Mouse (Mus musculus) embryonic facial prominence, embryonic 13.5 days (tissue): ENCODE results near the gene Tcam1. TPM values are rescaled to one million over a fixed set of nuclear protein-coding genes. Genes with fewer than 3 reads are reported as not detected.
"Not testable (repeated sequence)": the region's sequence is repeated elsewhere in the genome, so short reads cannot be mapped to it uniquely, and the experiment has no call there.

Experiments
- ATAC-seq: fragments of 200-750 bp; cut with Nextera tagmentation; 2 replicates; pipeline ENCODE4 v1.8.0; 2017; ENCODE audit warnings: low read depth; ENCODE audit not compliant: insufficient number of reproducible peaks, insufficient read depth, low FRiP score, low TSS enrichment
- H3K27ac ChIP-seq: fragments of 300-500 bp; sonication (generic); 2 replicates; pipeline ENCODE4 v1.5.1; 2015; ENCODE audit warnings: moderate library complexity, mild to moderate bottlenecking, inconsistent platforms
- H3K27me3 ChIP-seq: fragments of 300-500 bp; sonication (generic); 2 replicates; pipeline ENCODE4 v1.6.1; 2015; ENCODE audit warnings: mild to moderate bottlenecking, inconsistent platforms
- H3K36me3 ChIP-seq: fragments of 300-500 bp; sonication (generic); 2 replicates; pipeline ENCODE4 v1.6.1; 2015; ENCODE audit warnings: mild to moderate bottlenecking, inconsistent platforms
- H3K4me1 ChIP-seq: fragments of 300-500 bp; sonication (generic); 2 replicates; pipeline ENCODE4 v1.6.1; 2015; ENCODE audit warnings: inconsistent platforms
- H3K4me2 ChIP-seq: fragments of 300-500 bp; sonication (generic); 2 replicates; pipeline ENCODE4 v1.6.1; 2015; ENCODE audit warnings: moderate library complexity, mild to moderate bottlenecking, inconsistent platforms
- H3K4me3 ChIP-seq: fragments of 300-500 bp; sonication (generic); 2 replicates; pipeline ENCODE4 v1.5.1; 2015; ENCODE audit warnings: mild to moderate bottlenecking, inconsistent platforms
- H3K9ac ChIP-seq: fragments of 300-500 bp; sonication (generic); 2 replicates; pipeline ENCODE4 v1.6.1; 2015; ENCODE audit warnings: mild to moderate bottlenecking, inconsistent platforms
- H3K9me3 ChIP-seq: fragments of 300-500 bp; sonication (generic); 2 replicates; pipeline ENCODE4 v1.6.1; 2016; ENCODE audit warnings: inconsistent platforms
- WGBS: fragments of 180-500 bp; shearing (Covaris S2); methylation state at CpG from one replicate; pipeline ENCODE4 v1.1.7; 2015; ENCODE audit warnings: mixed read lengths; 5-methylcytosine and 5-hydroxymethylcytosine counted together
- polyA plus RNA-seq: library from polyadenylated mRNA; unstranded; fragments of >200 nt; fragmentation: Nextera tagmentation; extraction: Ambion mirVana; gene quantifications from 2 replicates; pipeline ENCODE4 v1.2.1, GENCODE M21; 2015

The Tcam1 gene
- polyA plus RNA-seq: 0.19 and 0.44 TPM in 2 replicates

DNA sequence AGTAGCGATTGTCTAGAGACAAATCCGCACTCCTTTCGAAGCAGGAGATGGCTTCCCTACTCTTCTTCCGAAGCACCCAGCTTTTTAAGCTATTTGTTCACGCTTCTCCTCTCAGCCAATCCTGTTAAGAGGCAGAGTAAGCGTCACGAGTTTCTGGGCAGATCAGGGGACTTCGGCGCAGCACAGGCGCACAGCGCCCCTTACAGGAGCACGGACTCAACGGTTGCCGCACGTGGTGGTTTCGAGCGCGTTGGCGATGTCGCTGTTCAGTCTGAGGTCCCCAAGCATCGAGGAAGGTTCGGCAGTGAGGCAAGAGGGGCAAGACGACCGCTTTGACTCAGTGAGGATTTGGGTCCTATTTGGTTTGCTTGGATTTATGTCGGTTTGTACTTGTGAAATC, at the start of gene Tcam1:
Tcam1 (plus strand) TSS at position 219 of the 400 bp plus-strand sequence.
- no peaks in the 10 kb centered on the region for H3K27me3 ChIP-seq
- H3K9ac ChIP-seq: 0 out of 2 replicates have a peak within 1 kb of the TSS, but pooled peaks have one; percentile 28
- no peaks in the 10 kb centered on the region for H3K9me3 ChIP-seq
- H3K36me3 ChIP-seq: no peaks in the 10 kb centered on the region
- 6% methylated on average over 25 of the region's 25 CpGs for WGBS
- peak within 1 kb of the TSS; percentile 59 for H3K4me2 ChIP-seq
- H3K27ac ChIP-seq: 0 out of 2 replicates have a peak within 1 kb of the TSS, but pooled peaks have one; percentile 12
- peaks cover 26% of the 10 kb centered on the region for H3K4me1 ChIP-seq
- no peak for ATAC-seq
- peak within 1 kb of the TSS; percentile 29 for H3K4me3 ChIP-seq

DNA sequence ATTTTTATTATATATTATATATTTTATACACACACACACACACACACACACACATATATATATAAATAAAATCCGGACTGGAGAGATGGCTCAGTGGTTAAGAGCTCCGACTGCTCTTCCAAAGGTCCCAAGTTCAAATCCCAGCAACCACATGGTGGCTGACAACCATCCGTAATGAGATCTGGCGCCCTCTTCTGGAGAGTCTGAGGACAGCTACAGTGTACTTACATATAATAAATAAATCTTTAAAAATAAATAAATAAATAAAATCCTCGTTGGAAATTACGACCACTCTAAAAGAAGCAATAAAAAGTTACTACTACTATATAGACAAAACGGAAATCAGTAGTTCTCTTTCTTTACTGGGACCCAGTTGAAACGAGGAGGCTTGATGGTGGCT, 42.5 kb upstream of the Tcam1 start:
- not testable (repeated sequence) for H3K27me3 ChIP-seq, H3K9me3 ChIP-seq, H3K27ac ChIP-seq, H3K4me2 ChIP-seq, H3K4me1 ChIP-seq, H3K9ac ChIP-seq, H3K4me3 ChIP-seq, ATAC-seq
- peaks cover 77% of the 10 kb centered on the region for H3K36me3 ChIP-seq
- 81% methylated on average over 8 of the region's 8 CpGs for WGBS

DNA sequence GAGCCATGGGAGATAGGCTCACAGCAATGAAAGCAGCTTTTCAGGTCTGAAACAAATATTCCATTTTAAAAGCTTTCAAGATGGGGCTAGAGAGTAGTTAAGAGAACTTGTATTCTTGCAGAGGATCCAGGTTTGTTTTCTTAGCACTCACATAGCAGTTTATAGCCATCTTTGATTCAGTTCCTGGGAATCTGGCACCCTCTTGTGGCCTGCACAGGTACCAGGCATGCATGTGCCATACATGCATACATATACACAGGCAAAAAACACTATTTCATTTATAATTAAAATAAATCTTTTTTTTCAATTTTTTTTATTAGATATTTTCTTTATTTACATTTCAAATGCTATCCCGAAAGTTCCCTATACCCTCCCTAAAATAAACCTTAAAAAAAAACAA, 29.6 kb upstream of the Tcam1 start:
- H3K4me3 ChIP-seq: no peak overlapping the region
- no peak overlapping the region for H3K4me2 ChIP-seq
- ATAC-seq: no peak
- H3K4me1 ChIP-seq: no peaks in the 10 kb centered on the region
- H3K9ac ChIP-seq: no peak overlapping the region
- 0 out of 2 replicates have a peak, but pooled peaks cover 5% of the 10 kb centered on the region for H3K9me3 ChIP-seq
- peaks cover 98% of the 10 kb centered on the region for H3K36me3 ChIP-seq
- 96% methylated on average over 1 of the region's 1 CpGs for WGBS
- no peaks in the 10 kb centered on the region for H3K27me3 ChIP-seq
- H3K27ac ChIP-seq: no peak overlapping the region

DNA sequence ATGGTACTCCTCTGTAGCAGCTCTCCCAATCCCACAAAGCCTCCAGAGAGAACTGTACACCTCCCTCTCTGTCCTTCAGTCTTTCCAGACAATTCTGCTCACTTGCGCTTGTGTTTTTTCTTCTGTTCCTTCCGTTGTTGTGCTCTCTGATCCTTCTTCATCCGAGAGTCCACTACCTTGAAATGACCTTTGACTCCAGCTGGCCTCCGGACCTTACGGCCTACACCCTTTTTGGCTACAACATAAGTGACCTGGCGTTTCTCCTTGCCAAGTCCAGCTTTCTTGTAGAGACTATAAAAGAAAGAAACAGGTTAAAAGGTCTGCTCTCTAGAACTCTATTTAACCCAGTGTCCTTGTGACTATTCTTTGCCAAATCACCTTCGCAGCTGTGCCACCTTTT, 27.1 kb upstream of the Tcam1 start:
- ATAC-seq: no peak
- peaks cover 98% of the 10 kb centered on the region for H3K36me3 ChIP-seq
- H3K9ac ChIP-seq: no peak overlapping the region

DNA sequence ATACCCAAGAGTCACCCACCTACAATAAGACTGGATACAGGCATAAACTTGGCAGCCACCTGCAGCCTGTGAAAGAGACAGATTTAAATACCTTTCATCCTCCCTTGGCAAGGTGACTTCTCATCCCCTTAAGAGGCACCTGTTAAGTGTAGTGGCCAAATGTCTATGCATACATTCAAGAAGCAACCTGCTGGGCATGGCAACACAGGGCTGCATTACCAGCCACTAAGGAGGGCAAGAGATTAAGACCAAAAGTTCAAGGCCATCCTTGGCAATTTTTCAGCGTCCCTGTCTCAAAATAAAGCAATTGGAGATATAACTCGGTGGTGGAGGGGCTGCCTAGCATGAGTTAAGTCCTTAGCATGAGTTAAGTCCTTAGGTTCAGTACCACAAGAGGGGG, 21.7 kb upstream of the Tcam1 start:
- Histone ChIP-seq H3K36me3 (peaks cover 66% of the 10 kb centered on the region), H3K27ac (no peak overlapping the region)
- WGBS: 18% methylated on average over 2 of the region's 2 CpGs

More for the DNA sequence above, 27.1 kb upstream of the Tcam1 start:
- Histone ChIP-seq H3K9me3 (0 out of 2 replicates have a peak, but pooled peaks cover 5% of the 10 kb centered on the region), H3K4me3 (no peak overlapping the region), H3K27ac (no peak overlapping the region), H3K4me2 (no peak overlapping the region), H3K4me1 (peaks cover under 1% of the 10 kb centered on the region; the same call in 1 of the 2 replicates), H3K27me3 (no peaks in the 10 kb centered on the region)
- 87% methylated on average over 7 of the region's 7 CpGs for WGBS

DNA sequence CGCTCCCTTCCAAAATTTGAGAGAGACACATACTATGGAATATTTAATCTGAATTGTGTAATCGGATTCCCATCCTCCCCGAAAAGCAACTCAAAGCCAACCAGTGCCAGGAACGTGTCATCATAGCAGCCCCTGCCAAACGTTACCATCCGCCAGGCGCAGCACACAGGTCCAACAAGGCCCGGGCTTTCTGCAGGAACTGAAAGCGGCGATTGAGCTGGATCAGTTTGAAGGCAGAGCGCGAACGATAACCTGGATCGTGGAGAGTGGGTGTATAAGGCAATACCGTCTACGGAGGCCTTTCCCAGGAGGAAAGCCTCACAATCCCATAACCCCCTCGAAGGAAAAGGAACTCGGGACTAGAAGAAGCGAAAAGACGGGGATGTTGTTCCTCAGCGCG, 21.3 kb upstream of the Tcam1 start:
- H3K4me2 ChIP-seq: peak overlapping the region; percentile 92
- peak overlapping the region; percentile 78; the same call in 1 of the 2 replicates for H3K27ac ChIP-seq
- H3K4me3 ChIP-seq: peak overlapping the region; percentile 69
- peaks cover 62% of the 10 kb centered on the region for H3K36me3 ChIP-seq
- H3K27me3 ChIP-seq: no peaks in the 10 kb centered on the region
- ATAC-seq: no peak
- H3K4me1 ChIP-seq: peaks cover 21% of the 10 kb centered on the region
- H3K9me3 ChIP-seq: no peaks in the 10 kb centered on the region
- H3K9ac ChIP-seq: peak overlapping the region; percentile 83
- WGBS: 3% methylated on average over 22 of the region's 22 CpGs

More for the DNA sequence above, 21.7 kb upstream of the Tcam1 start:
- peaks cover 21% of the 10 kb centered on the region for H3K4me1 ChIP-seq
- H3K4me3 ChIP-seq: peak overlapping the region; percentile 69
- no peaks in the 10 kb centered on the region for H3K27me3 ChIP-seq
- H3K4me2 ChIP-seq: peak overlapping the region; percentile 92
- ATAC-seq: no peak
- H3K9ac ChIP-seq: peak overlapping the region; percentile 83
- H3K9me3 ChIP-seq: no peaks in the 10 kb centered on the region

DNA sequence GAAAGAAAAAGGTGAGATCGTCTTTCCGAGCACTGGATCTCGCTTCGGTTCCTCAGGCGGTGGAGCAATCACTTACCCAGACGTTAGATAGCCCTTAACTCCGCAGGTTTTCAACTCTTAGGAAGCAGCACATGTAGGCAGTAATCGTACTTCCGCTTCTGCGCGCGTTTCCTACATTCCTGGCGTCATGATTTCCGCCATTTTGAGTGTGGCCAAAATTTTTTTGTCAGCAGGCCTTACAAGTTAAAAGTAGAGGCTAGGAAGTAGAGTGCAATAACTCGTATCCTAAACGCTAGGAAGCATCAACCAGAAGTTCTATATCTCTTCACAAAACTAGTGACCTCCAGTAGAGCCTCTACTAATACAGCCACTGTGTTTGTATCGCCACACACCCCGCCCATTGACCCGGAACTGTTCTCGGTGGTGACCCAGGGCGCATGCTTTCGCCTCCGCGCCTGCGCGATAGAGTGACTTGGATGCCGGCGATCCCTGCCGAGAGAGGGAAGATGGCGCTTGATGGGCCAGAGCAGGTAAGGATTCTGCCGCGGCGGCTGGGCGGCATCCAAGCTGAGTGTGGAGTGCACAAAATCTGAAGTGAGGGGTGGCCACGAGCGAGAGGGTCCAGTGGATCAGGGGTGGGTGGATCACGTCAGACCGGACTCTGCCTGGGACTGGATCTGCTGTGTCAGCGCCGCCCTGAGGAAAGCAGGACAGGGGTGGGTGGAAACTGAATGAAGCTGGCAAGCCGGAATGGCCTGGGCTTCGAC, 20.6 kb upstream of the Tcam1 start, which contains the start of the genes Ftsj3 and Psmc5:
Ftsj3 (minus strand) TSS at position 395 of the 767 bp plus-strand sequence.
Psmc5 (plus strand) TSS at position 470 of the 767 bp plus-strand sequence.
- H3K36me3 ChIP-seq: peaks cover 59% of the 10 kb centered on the region

DNA sequence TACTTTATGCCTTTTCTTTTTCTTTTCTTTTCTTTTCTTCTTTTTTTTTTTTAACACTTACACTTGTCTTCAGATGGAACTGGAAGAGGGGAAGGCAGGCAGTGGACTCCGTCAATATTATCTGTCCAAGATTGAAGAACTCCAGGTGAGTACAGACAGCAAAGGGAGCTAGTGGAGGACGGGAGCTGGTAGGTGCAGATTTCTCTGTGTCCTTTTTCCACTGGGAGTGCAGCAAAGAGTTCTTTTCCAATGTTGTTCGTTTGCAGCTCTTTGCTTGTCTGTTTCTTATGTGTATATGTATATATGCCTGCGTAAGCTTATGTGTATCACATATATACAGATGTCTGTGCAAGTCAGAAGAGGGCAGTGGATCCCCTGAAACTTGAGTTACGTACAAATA, 19.7 kb upstream of the Tcam1 start:
- H3K27me3 ChIP-seq: no peaks in the 10 kb centered on the region
- H3K36me3 ChIP-seq: peaks cover 60% of the 10 kb centered on the region
- H3K4me1 ChIP-seq: peaks cover 21% of the 10 kb centered on the region
- no peak for ATAC-seq
- H3K9me3 ChIP-seq: no peaks in the 10 kb centered on the region
- H3K9ac ChIP-seq: peak overlapping the region; percentile 83
- peak overlapping the region; percentile 92 for H3K4me2 ChIP-seq
- peak overlapping the region; percentile 69 for H3K4me3 ChIP-seq
- 0 out of 2 replicates have a peak overlapping the region, but pooled peaks have one; percentile 78 for H3K27ac ChIP-seq
- 74% methylated on average over 5 of the region's 5 CpGs for whole genome bisulfite sequencing

More for the DNA sequence above, 20.6 kb upstream of the Tcam1 start, which contains the start of the genes Ftsj3 and Psmc5:
- peak within 1 kb of the TSS; percentile 83 for H3K9ac ChIP-seq
- ATAC-seq: peak; percentile 87
- no peaks in the 10 kb centered on the region for H3K9me3 ChIP-seq
- WGBS: under 1% methylated on average over 42 of the region's 42 CpGs
- peak within 1 kb of the TSS; percentile 69 for H3K4me3 ChIP-seq
- H3K27me3 ChIP-seq: no peaks in the 10 kb centered on the region
- H3K4me1 ChIP-seq: peaks cover 21% of the 10 kb centered on the region
- H3K4me2 ChIP-seq: peak within 1 kb of the TSS; percentile 92
- peak within 1 kb of the TSS; percentile 78 for H3K27ac ChIP-seq

DNA sequence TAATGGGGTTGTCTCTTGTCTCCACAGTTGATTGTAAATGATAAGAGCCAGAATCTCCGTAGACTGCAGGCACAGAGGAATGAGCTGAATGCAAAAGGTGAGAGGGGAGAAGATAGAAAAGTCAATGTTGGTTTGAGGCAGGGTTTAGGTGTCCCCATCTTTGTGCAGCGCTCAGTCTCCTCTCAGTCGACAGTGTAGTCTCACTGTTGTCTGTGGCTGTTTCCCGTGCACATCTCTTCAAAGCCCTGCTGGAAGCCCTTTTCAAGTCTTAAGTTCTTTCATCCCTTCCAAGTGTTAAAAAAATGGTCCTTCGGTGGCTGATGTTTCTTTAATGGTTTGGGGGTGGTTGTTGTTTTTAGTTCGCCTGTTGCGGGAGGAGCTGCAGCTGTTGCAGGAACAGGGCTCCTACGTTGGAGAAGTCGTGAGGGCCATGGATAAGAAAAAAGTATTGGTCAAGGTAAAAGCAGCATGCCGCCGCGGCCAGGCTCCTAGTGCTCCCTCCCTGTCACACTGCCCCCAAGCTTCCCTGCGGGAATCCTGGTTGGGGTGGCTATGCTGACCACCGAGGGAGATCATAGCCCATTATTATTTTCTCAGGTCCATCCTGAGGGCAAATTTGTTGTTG, 15.5 kb upstream of the Tcam1 start:
- H3K27me3 ChIP-seq: no peaks in the 10 kb centered on the region
- H3K4me3 ChIP-seq: no peak overlapping the region
- H3K9me3 ChIP-seq: no peaks in the 10 kb centered on the region
- H3K4me1 ChIP-seq: peaks cover 12% of the 10 kb centered on the region
- H3K36me3 ChIP-seq: peaks cover 76% of the 10 kb centered on the region
- H3K9ac ChIP-seq: no peak overlapping the region
- no peak for ATAC-seq
- WGBS: 81% methylated on average over 14 of the region's 14 CpGs
- no peak overlapping the region for H3K4me2 ChIP-seq
- no peak overlapping the region for H3K27ac ChIP-seq

DNA sequence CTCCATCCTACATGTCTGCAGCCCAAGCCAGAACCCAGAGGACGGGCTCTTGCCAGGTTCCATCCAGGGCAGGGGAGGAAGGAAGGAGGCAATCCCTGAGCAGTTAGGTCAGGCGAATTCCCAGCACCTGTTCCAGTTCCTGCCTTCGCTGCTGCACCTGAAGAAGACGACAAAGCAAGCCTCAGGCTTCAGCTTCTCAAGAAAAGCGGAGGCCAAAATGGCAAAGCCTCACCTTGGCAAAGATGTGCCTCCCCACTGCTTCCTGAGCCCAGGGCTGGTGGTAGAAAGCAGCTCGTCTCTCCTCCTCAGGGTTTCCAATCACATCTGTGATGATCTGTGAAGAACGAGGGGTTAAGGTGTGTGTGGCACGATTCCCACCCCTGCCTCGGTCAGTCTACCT, 12.5 kb upstream of the Tcam1 start:
- Histone ChIP-seq H3K9me3 (no peaks in the 10 kb centered on the region), H3K4me1 (peaks cover 18% of the 10 kb centered on the region), H3K27ac (no peak overlapping the region), H3K4me2 (no peak overlapping the region), H3K36me3 (peaks cover 81% of the 10 kb centered on the region), H3K9ac (no peak overlapping the region), H3K27me3 (no peaks in the 10 kb centered on the region), H3K4me3 (no peak overlapping the region)
- no peak for ATAC-seq
- WGBS: 88% methylated on average over 9 of the region's 9 CpGs

DNA sequence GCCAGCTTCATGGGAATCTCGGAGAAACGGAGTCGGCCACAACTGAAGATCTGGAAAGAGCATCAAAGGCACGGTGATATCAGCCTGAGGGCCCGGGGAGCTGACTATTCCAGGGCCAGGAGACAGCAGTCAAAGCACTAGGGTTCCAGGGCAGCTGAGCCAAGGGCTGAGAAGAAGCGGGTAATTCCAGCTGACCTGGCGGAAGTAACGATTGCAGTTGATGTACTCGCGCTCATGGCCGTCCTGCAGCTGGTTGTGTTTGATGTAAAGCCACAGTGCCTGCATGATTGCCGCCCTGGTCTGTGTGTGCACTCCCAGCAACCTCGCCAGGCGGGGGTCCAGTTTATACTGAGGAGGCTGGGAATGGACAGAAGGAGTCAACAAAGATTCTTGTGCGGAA, 11.5 kb upstream of the Tcam1 start:
- Histone ChIP-seq H3K27me3 (no peaks in the 10 kb centered on the region), H3K4me2 (no peak overlapping the region), H3K9ac (no peak overlapping the region), H3K4me1 (peaks cover 26% of the 10 kb centered on the region), H3K4me3 (no peak overlapping the region), H3K27ac (no peak overlapping the region), H3K9me3 (no peaks in the 10 kb centered on the region), H3K36me3 (peaks cover 75% of the 10 kb centered on the region)
- WGBS: 91% methylated on average over 15 of the region's 15 CpGs
- ATAC-seq: no peak
